Mouse (Mus musculus): Measurements from ENCODE around the gene Mllt1.

GRCm38 (mm10) chr17:56976531-56977390 is 41.5 kb upstream of the Mllt1 start:
- TF ChIP-seq CTCF (IDR thresholded peaks at IDR 0.05; ENCODE audit: low read depth): no peak
- no peak for TF ChIP-seq EP300 (optimal IDR thresholded peaks at IDR 0.05)

All from stomach, postnatal 0 days (tissue).